Comparison of ENCODE assay signal across 20 mouse cellular contexts in the genomic region with DNA sequence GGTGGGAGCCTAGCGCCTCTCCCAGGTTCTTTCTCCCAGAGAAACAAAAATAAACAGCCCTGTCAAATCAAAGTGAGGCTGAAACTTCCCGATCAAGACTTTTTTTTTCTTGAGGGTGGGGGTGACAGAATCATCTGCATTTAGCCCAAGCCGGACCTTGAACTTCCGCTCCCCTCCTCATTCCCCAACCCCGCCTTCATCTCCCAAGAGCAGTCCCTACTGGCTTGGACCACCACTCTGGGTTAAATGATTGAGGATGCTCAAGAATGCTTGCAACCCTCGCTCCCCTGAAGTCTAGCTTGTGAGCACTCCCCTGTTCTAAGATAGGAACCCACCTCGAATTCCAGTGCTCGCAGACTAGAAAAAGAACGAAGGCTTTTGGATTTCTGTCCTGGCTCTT. TPM values are rescaled to one million over a fixed set of nuclear protein-coding genes. Genes with fewer than 3 reads are reported as not detected.
DNase-seq lines count a peak whose midpoint lies in the region; ATAC-seq and TF ChIP-seq lines count a peak whose summit lies in the region.
"Had no signal": no experiment of that assay in that cellular context is flagged by ENCODE, and none has a peak within 500 bp of the region (broad histone marks: within the 10 kb centered on the region; RNA-seq: fewer than 3 reads in every experiment).

No protein-coding gene starts in this region.

- no peak for DNase-seq in heart, postnatal 36 days
- DNase-seq in liver, postnatal 0 days = no peak
- DNase-seq in liver = no peak
- DNase-seq in ES-CJ7 (ENCODE audit: low read depth, low spot score) = peak; percentile 50
- no peak for DNase-seq in layer of hippocampus, postnatal 36 days
- DNase-seq: adrenal gland, adult 2 months; cerebellum, adult 11 months; cerebellum, adult 9-11 months; gastrocnemius, postnatal 36 days; kidney, adult 9 months; kidney, postnatal 14 days; right cerebral cortex, postnatal 14 days had no signal

- H3K27ac ChIP-seq in heart, embryonic 15.5 days = no peak overlapping the region
- no peak overlapping the region for H3K27ac ChIP-seq in liver, postnatal 0 days (ENCODE audit: low read depth)
- H3K27ac ChIP-seq in intestine, postnatal 0 days (ENCODE audit: low read depth, low read length) = no peak overlapping the region
- H3K27ac ChIP-seq: embryonic facial prominence, embryonic 12.5 days; forebrain, embryonic 12.5 days; layer of hippocampus, adult 2 months; macrophage had no signal

- intact Hi-C loops in heart, postnatal 36 days (cut with DNase I) = loop anchor here (10.0 kb wide), 1 partner anchor 686 kb away; a partner anchor contains a TSS

- no peak for TF ChIP-seq CTCF in liver, postnatal 0 days (IDR thresholded peaks at IDR 0.05; ENCODE audit: low read depth)
- no peak for TF ChIP-seq CTCF in intestine, postnatal 0 days (IDR thresholded peaks at IDR 0.05; ENCODE audit: low read depth)

- 0 out of 2 replicates have a peak overlapping the region, but pooled peaks have one; percentile 7 for H3K4me2 ChIP-seq in heart, embryonic 15.5 days
- 0 out of 2 replicates have a peak overlapping the region, but pooled peaks have one; percentile 7 for H3K4me2 ChIP-seq in liver, postnatal 0 days (ENCODE audit: low read depth, low read length)
- H3K4me2 ChIP-seq in intestine, postnatal 0 days (replicated peaks; ENCODE audit: low read depth) = peak overlapping the region; percentile 37; the same call in 1 of the 2 replicates
- H3K4me2 ChIP-seq: embryonic facial prominence, embryonic 12.5 days; forebrain, embryonic 12.5 days had no signal

- no peaks in the 10 kb centered on the region for H3K9me3 ChIP-seq in heart, embryonic 15.5 days (replicated peaks)
- no peaks in the 10 kb centered on the region for H3K9me3 ChIP-seq in liver, postnatal 0 days (ENCODE audit: low read length)
- no peaks in the 10 kb centered on the region for H3K9me3 ChIP-seq in intestine, postnatal 0 days (ENCODE audit: control insufficient read depth)
- H3K9me3 ChIP-seq: embryonic facial prominence, embryonic 12.5 days; forebrain, embryonic 12.5 days had no signal

- no peak for ATAC-seq in heart, embryonic 15.5 days (replicated peaks; ENCODE audit: insufficient number of reproducible peaks, insufficient read depth, low FRiP score, low read depth)
- ATAC-seq in liver, postnatal 0 days = no peak
- ATAC-seq in intestine, postnatal 0 days = no peak
- ATAC-seq: CD4-positive, CD25-positive, alpha-beta regulatory T cell, adult 4 months had no signal

- TF ChIP-seq EP300 in liver, postnatal 0 days (IDR thresholded peaks at IDR 0.05; ENCODE audit: low read depth) = no peak

- peaks cover 97% of the 10 kb centered on the region for H3K27me3 ChIP-seq in heart, embryonic 15.5 days
- H3K27me3 ChIP-seq in liver, postnatal 0 days (ENCODE audit: insufficient read depth, low read length) = peaks cover 87% of the 10 kb centered on the region
- peaks cover 84% of the 10 kb centered on the region for H3K27me3 ChIP-seq in intestine, postnatal 0 days (replicated peaks; ENCODE audit: control insufficient read depth, insufficient read depth, low read length)

- WGBS in heart, embryonic 15.5 days = 2% methylated on average over 9 of the region's 9 CpGs
- 12% methylated on average over 9 of the region's 9 CpGs for WGBS in liver, postnatal 0 days (ENCODE audit: insufficient replicate concordance)
- WGBS in intestine, postnatal 0 days = 17% methylated on average over 9 of the region's 9 CpGs

- H3K4me3 ChIP-seq in heart, embryonic 15.5 days = no peak overlapping the region
- H3K4me3 ChIP-seq in liver, postnatal 0 days (ENCODE audit: low read depth, low read length) = no peak overlapping the region
- no peak overlapping the region for H3K4me3 ChIP-seq in intestine, postnatal 0 days (ENCODE audit: low read depth, low read length)
- H3K4me3 ChIP-seq: embryonic facial prominence, embryonic 12.5 days; erythroblast, embryonic 14.5 days; forebrain, embryonic 12.5 days; layer of hippocampus, adult 2 months had no signal

- no peaks in the 10 kb centered on the region for H3K36me3 ChIP-seq in heart, embryonic 15.5 days
- H3K36me3 ChIP-seq in liver, postnatal 0 days (replicated peaks; ENCODE audit: insufficient read depth, low read length) = no peaks in the 10 kb centered on the region
- H3K36me3 ChIP-seq in intestine, postnatal 0 days (ENCODE audit: control insufficient read depth, insufficient read depth) = no peaks in the 10 kb centered on the region
- H3K36me3 ChIP-seq: embryonic facial prominence, embryonic 12.5 days; forebrain, embryonic 12.5 days had no signal

- H3K4me1 ChIP-seq in heart, embryonic 15.5 days (replicated peaks) = peaks cover 13% of the 10 kb centered on the region
- H3K4me1 ChIP-seq in liver, postnatal 0 days (ENCODE audit: insufficient read depth) = no peaks in the 10 kb centered on the region
- no peaks in the 10 kb centered on the region for H3K4me1 ChIP-seq in intestine, postnatal 0 days (replicated peaks; ENCODE audit: control insufficient read depth, insufficient read depth, low read length)
- H3K4me1 ChIP-seq: embryonic facial prominence, embryonic 12.5 days had no signal

- H3K9ac ChIP-seq in heart, embryonic 15.5 days = no peak overlapping the region
- H3K9ac ChIP-seq in liver, postnatal 0 days (replicated peaks) = no peak overlapping the region
- no peak overlapping the region for H3K9ac ChIP-seq in intestine, postnatal 0 days (ENCODE audit: low read depth, low read length)
- H3K9ac ChIP-seq: embryonic facial prominence, embryonic 12.5 days; forebrain, embryonic 12.5 days had no signal

RNA-seq across cellular contexts. Expression of a gene that starts 11.3 kb away (rescaled TPM):
- polyA plus RNA-seq in heart, embryonic 15.5 days (2015; fragmentation: Nextera tagmentation; extraction: Ambion mirVana) = 10.9 and 12.0 TPM in 2 replicates
- total RNA-seq in heart, postnatal 36 days (2021) = 10 to 100 TPM in 1 of 2 experiments, 1 to 10 TPM in 1; 9.9 to 14.5 TPM
- 8.3 and 9.7 TPM in 2 replicates for polyA plus RNA-seq in liver, postnatal 0 days (2015; fragmentation: Nextera tagmentation; extraction: Ambion mirVana)
- 20.2 and 22.7 TPM in 2 replicates for polyA plus RNA-seq in intestine, postnatal 0 days (2015; fragmentation: Nextera tagmentation; extraction: Ambion mirVana)
- total RNA-seq in layer of hippocampus, postnatal 36 days (2021) = under 1 TPM; 0.75 to 0.81 TPM
- polyA plus RNA-seq: CD4-positive, CD25-positive, alpha-beta regulatory T cell, adult 4 months had no signal
